Mouse (Mus musculus) ES-Bruce4 (cell line): ENCODE data around the gene Tfb2m.

Source experiments
- CTCF ChIP-seq: IDR thresholded peaks from one replicate; pipeline ENCODE4 v1.8.1; 2011; ENCODE audit warnings: low read depth, low read length
- EP300 ChIP-seq: IDR thresholded peaks from 2 replicates; pipeline ENCODE4 v1.6.1; 2011; ENCODE audit warnings: low read depth, low read length; ENCODE audit not compliant: insufficient read depth
- POLR2A ChIP-seq: IDR thresholded peaks from one replicate; pipeline ENCODE4 v1.8.1; 2011; ENCODE audit warnings: low read length; ENCODE audit not compliant: insufficient read depth

- TF ChIP-seq EP300 (no peak), POLR2A (no peak), CTCF (no peak)
These were observed 5.9 kb upstream of the Tfb2m start for GRCm38 (mm10) chr1:179551921-179552320.
